Mouse (Mus musculus) heart, adult 2 months (tissue): Measurements from ENCODE around the gene Odf3l1. TPM values are rescaled to one million over a fixed set of nuclear protein-coding genes. Genes with fewer than 3 reads are reported as not detected.

Experiments
- DNase-seq, 2 experiments: peaks; one replicate each; pipeline ENCODE4 v3.0.0; 2021
- H3K27ac ChIP-seq: fragments of 200-600 bp; 2 replicates; pipeline ENCODE4 v1.8.1; 2022
- H3K27me3 ChIP-seq: fragments of 200-500 bp; 2 replicates; pipeline ENCODE4 v1.6.1; 2012; ENCODE audit warnings: mild to moderate bottlenecking, low read length, inconsistent platforms, mixed read lengths; ENCODE audit not compliant: control insufficient read depth, insufficient read depth
- H3K36me3 ChIP-seq: fragments of 200-500 bp; 2 replicates; pipeline ENCODE4 v1.6.1; 2012; ENCODE audit warnings: low read length, inconsistent platforms; ENCODE audit not compliant: control insufficient read depth, insufficient read depth
- H3K4me1 ChIP-seq: fragments of 200-500 bp; 2 replicates; pipeline ENCODE4 v1.6.1; 2011; ENCODE audit warnings: low read length; ENCODE audit not compliant: control insufficient read depth, insufficient read depth
- H3K4me3 ChIP-seq: fragments of 200-600 bp; 2 replicates; pipeline ENCODE4 v1.8.1; 2022
- H3K79me2 ChIP-seq: fragments of 200-500 bp; replicated peaks from 2 replicates; pipeline ENCODE4 v1.6.1; 2012; ENCODE audit warnings: mild to moderate bottlenecking, inconsistent platforms, low read length, moderate library complexity, mixed read lengths; ENCODE audit not compliant: control insufficient read depth, insufficient read depth
- H3K9ac ChIP-seq: fragments of 200-500 bp; 2 replicates; pipeline ENCODE4 v1.6.1; 2012; ENCODE audit warnings: low read depth, mild to moderate bottlenecking, control low read depth, inconsistent platforms, low read length, mixed read lengths
- CTCF ChIP-seq: fragments of 200-600 bp; IDR thresholded peaks from 2 replicates; pipeline ENCODE4 v1.8.1; 2022; ENCODE audit warnings: antibody characterized with exemption, mild to moderate bottlenecking, moderate library complexity
- EP300 ChIP-seq: fragments of 200-500 bp; IDR thresholded peaks from 2 replicates; pipeline ENCODE4 v1.6.1; 2011; ENCODE audit warnings: low read depth, low read length, control low read depth; ENCODE audit not compliant: insufficient read depth
- POLR2A ChIP-seq: fragments of 200-500 bp; IDR thresholded peaks from 2 replicates; pipeline ENCODE4 v1.6.1; 2011; ENCODE audit warnings: mild to moderate bottlenecking, low read depth, low read length, control low read depth; ENCODE audit not compliant: insufficient read depth
- WGBS: fragments of 180-500 bp; shearing (Covaris S2); methylation state at CpG from one replicate; pipeline ENCODE4 v1.1.7; 2018; 5-methylcytosine and 5-hydroxymethylcytosine counted together
- intact Hi-C: fragments of 180-260 bp; cut with DNase I; formaldehyde crosslinking; loops from one replicate; pipeline ENCODE4 v1.15.1; 2025
- polyA plus RNA-seq: library from polyadenylated mRNA; depleted of rRNA; stranded (reverse); fragments of >200 nt; gene quantifications from 2 replicates; pipeline ENCODE4 v1.2.3, GENCODE M21; 2012
- total RNA-seq, 2 experiments: library from RNA; stranded (reverse); gene quantifications; 2 replicates each; pipeline ENCODE4 v1.2.3; 2021

Gene Odf3l1
- total and polyA plus RNA-seq, 3 experiments, result 1.5 TPM; not detected in 2

DNA sequence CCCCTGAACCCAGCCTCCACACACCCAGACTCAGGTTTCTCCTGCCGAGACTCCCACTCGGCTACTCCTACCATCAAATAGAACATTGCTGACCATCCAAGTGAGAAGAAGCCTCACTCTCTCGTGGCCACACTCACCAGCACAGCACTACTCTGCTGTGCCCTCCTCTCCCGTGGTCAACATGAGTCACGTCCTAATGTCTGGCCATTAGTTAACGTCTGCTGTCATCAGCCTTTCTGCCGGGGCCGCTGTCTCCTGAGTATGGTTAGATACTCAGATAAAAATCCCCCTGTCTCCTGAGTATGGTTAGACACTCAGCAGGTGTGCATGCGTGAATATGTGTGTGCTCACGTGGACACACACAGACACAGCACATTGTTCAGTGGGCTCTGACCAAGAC, 6.3 kb upstream of the Odf3l1 start:
- Histone ChIP-seq H3K79me2 (no peaks in the 10 kb centered on the region), H3K4me3 (no peak overlapping the region), H3K27ac (peak overlapping the region; percentile 63), H3K27me3 (no peaks in the 10 kb centered on the region), H3K36me3 (no peaks in the 10 kb centered on the region), H3K4me1 (peaks cover 11% of the 10 kb centered on the region), H3K9ac (peak overlapping the region; percentile 25; the same call in 1 of the 2 replicates)
- WGBS, result 24% methylated on average over 10 of the region's 10 CpGs
- intact Hi-C loops, result no loop called here
- DNase-seq, result no peak
- TF ChIP-seq CTCF (no peak), EP300 (no peak), POLR2A (no peak)

DNA sequence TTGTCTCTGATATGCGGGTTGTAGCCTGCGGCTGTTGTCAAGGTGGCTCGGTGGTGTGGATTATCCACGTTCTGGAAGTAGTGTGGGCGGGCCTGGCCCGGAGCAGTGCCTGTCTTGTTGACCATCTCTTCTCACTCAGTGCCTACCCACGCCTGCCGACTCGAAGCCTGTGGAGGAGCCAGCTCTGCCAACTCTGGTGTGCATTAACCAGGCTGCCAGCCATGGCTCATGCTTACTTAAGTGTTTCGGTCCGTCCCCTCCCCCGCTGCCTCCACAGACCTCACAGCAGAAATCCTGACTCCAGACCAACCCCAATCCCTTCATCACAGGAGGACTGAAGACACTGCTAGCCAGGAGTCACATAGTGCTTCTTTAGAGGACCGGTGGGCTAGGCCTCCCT, 5.1 kb upstream of the Odf3l1 start:
- Histone ChIP-seq H3K4me3 (no peak overlapping the region), H3K4me1 (peaks cover 12% of the 10 kb centered on the region), H3K9ac (0 out of 2 replicates have a peak overlapping the region, but pooled peaks have one; percentile 3), H3K27ac (peak overlapping the region; percentile 36; the same call in 1 of the 2 replicates), H3K27me3 (no peaks in the 10 kb centered on the region), H3K79me2 (no peaks in the 10 kb centered on the region), H3K36me3 (no peaks in the 10 kb centered on the region)
- 60% methylated on average over 13 of the region's 13 CpGs for WGBS
- TF ChIP-seq EP300 (no peak), CTCF (no peak), POLR2A (no peak)
- intact Hi-C loops, result no loop called here
- peak in 1 of 2 experiments; percentile 21 for DNase-seq

DNA sequence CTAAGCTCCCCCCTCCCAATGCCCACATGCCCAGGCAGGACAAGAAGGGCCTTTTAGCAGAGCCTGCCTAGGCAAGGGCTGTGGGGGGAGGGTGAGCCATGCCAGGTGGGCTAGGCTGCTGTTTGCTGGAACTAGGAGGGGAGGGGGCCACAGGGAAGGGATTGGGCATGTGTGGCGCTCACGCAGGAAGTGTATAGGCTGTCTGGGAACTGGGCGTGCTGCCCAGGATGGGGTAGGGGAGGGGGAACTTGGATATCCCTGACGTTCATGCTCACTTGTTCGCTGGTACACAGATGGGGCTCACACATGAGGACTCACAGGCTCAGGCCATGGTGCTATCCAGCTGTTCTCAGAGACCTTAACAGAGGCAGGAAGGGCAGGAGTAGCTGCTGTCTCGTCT, 3.8 kb upstream of the Odf3l1 start:
- Histone ChIP-seq H3K36me3 (no peaks in the 10 kb centered on the region), H3K27me3 (no peaks in the 10 kb centered on the region), H3K79me2 (no peaks in the 10 kb centered on the region), H3K4me3 (no peak overlapping the region), H3K9ac (peak overlapping the region; percentile 37), H3K4me1 (peaks cover 15% of the 10 kb centered on the region), H3K27ac (peak overlapping the region; percentile 72)
- intact Hi-C loops, result no loop called here
- peak in 1 of 2 experiments; percentile 51 for DNase-seq
- WGBS, result 33% methylated on average over 6 of the region's 6 CpGs
- TF ChIP-seq CTCF (no peak), POLR2A (no peak), EP300 (no peak)

DNA sequence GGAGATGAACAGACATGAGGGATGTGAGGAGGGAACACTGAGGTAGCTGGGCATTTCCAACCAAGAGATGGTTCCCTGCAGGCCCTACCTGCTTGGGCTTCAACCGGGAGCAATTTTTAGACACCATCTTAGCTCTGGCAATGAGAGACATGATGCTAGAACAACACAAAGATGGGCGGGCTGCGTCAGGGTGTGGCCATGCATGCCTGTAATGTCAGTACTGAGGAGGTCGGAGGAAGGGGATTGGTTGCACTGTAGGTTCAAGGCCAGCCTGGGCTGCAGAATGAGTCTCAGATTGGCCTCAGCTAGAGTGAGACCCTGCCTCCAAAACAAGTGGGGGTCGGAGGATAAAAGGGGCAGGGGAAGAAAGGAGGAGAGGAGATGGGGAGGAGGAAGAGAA, 2.0 kb upstream of the Odf3l1 start:
- 65% methylated on average over 5 of the region's 5 CpGs for WGBS
- Histone ChIP-seq H3K79me2 (no peaks in the 10 kb centered on the region), H3K9ac (peak overlapping the region; percentile 39; the same call in 1 of the 2 replicates), H3K36me3 (no peaks in the 10 kb centered on the region), H3K27ac (peak overlapping the region; percentile 72), H3K4me1 (peaks cover 8% of the 10 kb centered on the region), H3K27me3 (no peaks in the 10 kb centered on the region), H3K4me3 (peak overlapping the region; percentile 57)
- TF ChIP-seq EP300 (no peak), POLR2A (no peak), CTCF (no peak)
- no peak for DNase-seq
- intact Hi-C loops, result no loop called here

DNA sequence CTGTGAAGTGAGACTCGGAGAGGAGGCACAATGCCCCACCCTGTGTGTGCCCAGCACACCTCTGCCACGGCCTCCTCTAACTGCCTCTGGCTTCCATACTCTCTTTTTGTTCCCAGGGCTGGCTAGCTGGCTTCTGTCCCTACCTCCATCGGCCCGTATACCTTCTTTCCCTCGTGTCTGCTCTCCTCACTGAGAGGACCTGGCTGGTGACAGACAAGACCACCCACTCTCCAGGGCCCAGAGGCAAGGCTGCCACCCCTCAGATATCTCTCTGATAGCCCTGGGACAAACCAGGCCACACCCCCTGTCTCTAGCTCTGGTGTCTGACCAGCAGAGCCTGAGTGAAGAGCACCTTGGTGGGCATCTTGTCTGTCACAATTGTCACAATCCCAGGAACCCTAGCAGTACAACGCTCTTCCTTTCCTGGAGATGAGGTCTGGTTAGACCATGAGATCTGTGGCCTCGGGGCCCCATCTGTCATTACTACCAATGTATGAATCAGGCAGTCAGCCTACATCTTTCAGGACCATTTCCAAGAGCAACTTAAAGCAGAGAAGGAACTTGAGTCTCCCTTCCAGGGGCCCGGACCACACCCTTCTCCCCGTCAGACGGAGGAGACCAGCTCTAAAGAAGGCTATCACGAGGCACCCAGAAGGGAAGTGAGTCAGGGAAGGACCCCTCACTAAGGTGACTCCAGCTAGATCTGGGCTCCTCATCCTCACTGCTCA, 1.4 kb upstream of the Odf3l1 start:
- Histone ChIP-seq H3K27ac (peak overlapping the region; percentile 72), H3K79me2 (no peaks in the 10 kb centered on the region), H3K9ac (peak overlapping the region; percentile 39), H3K36me3 (no peaks in the 10 kb centered on the region), H3K27me3 (no peaks in the 10 kb centered on the region), H3K4me3 (peak overlapping the region; percentile 57), H3K4me1 (peaks cover 7% of the 10 kb centered on the region)
- TF ChIP-seq POLR2A (no peak), CTCF (no peak), EP300 (no peak)
- intact Hi-C loops, result no loop called here
- no peak for DNase-seq
- 52% methylated on average over 11 of the region's 11 CpGs for WGBS

DNA sequence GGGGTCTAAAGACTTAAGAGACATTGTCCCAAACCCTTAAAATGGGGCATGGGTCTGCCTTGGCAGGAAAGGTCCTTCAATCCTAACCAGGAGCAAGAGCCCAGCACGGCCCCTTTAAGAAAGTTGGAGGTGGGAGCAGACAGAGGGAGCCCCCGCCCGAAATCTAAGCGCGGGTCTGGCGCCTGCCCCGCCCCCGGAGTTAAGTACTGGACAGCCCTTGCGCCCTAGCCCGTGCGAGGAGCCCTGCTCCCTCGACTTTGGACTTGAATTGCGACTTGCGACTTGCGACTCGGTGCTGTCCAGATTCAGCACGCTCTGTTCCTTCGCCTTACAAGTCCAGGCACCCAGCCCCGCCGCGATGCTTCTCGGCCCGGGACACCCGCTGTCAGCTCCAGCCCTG, 353 bp upstream of the Odf3l1 start, which contains the start of gene Cspg4:
Gene Cspg4 (plus strand): TSS at position 202 of the 400 bp plus-strand sequence.
- H3K79me2 ChIP-seq, result no peaks in the 10 kb centered on the region
- H3K27me3 ChIP-seq, result no peaks in the 10 kb centered on the region
- H3K4me3 ChIP-seq, result peak within 1 kb of the TSS; percentile 57
- intact Hi-C loops, result no loop called here
- 3% methylated on average over 24 of the region's 24 CpGs for WGBS
- H3K9ac ChIP-seq, result peak within 1 kb of the TSS; percentile 62
- H3K36me3 ChIP-seq, result no peaks in the 10 kb centered on the region
- DNase-seq, result peak; percentile 77 to 79
- H3K27ac ChIP-seq, result peak within 1 kb of the TSS; percentile 72
- TF ChIP-seq POLR2A, result peak; percentile 85
- TF ChIP-seq EP300, result no peak
- TF ChIP-seq CTCF, result no peak
- H3K4me1 ChIP-seq, result peaks cover 9% of the 10 kb centered on the region
